Mouse (Mus musculus): ENCODE data around the gene Gja4. TPM values are rescaled to one million over a fixed set of nuclear protein-coding genes. Genes with fewer than 3 reads are reported as not detected.

Gja4 gene
- polyA plus RNA-seq, 1 experiment: not detected

DNA sequence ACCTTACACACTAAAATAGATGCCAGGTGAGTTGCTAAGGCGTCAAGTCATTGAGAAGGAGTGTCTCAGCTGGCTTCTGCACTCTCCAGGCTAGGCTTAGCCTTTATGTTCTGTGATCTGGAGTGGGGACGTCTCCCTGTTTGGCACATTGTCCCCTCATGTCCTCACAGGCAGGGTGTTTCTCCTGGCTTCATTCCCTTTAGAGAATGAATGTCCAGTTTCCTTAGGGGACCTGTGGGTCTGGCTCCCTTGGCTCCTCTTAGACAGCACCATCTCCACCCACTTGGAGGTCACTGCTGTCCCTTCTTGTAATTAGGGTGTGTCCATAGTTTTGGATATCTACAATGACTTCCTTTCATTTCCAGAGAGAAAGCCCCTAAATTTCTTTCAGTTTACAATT, 6.9 kb downstream of the Gja4 start:
- H3K4me1 ChIP-seq (ENCODE audit: control insufficient read depth, insufficient read depth, low read length): no peaks in the 10 kb centered on the region

DNA sequence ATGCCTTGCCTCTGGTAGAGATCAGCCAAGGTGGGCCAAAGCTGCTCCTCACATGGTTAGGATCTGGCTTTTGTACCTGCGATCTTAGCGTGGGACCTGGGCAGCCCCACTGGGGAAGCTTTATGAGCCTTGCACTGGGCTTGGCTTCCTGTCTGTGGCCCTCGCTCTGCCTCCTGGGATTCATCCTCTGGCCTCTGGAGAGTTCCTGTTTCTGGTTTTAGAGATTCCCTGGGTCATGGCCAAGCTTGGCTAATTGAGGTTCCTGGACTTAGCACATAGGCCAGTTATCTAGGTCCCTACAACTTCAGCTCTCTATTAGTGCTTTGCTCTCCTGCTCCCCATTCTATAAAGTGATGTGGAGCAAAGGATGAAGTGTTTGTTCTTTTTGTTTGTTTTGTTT, 10.0 kb downstream of the Gja4 start:
- TF ChIP-seq CTCF (IDR thresholded peaks at IDR 0.05; ENCODE audit: borderline replicate concordance, insufficient read depth, low read length) (no peak), POLR2A (IDR thresholded peaks at IDR 0.05; ENCODE audit: low read depth, low read length) (no peak)
- Histone ChIP-seq H3K27ac (ENCODE audit: insufficient read depth, low read length) (no peak overlapping the region), H3K4me3 (ENCODE audit: insufficient read depth, low read length) (no peak overlapping the region), H3K4me1 (ENCODE audit: control insufficient read depth, insufficient read depth, low read length) (no peaks in the 10 kb centered on the region)

More for the DNA sequence above, 6.9 kb downstream of the Gja4 start:
- Histone ChIP-seq H3K4me3 (ENCODE audit: insufficient read depth, low read length) (no peak overlapping the region), H3K27ac (ENCODE audit: insufficient read depth, low read length) (no peak overlapping the region)
- TF ChIP-seq CTCF (IDR thresholded peaks at IDR 0.05; ENCODE audit: borderline replicate concordance, insufficient read depth, low read length) (no peak), POLR2A (IDR thresholded peaks at IDR 0.05; ENCODE audit: low read depth, low read length) (no peak)

DNA sequence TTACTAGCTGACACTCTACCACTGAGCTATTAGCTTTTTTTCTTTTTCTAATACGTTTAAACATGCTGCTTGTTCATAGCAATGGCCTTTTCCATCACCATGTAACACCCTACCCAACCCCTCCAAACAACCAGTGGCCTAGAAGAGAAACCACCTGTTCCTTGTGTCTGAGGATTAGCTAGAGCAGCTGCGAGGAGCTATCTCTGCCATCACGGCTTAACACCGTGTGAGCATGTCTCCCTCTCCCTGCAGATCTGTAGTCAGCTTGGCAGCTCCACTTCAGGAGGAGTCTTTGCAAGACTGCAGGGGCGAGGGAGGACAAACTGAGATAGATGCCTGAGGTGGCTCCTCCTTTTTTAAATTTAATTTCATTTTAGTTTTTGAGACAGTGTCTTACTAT, 13.3 kb downstream of the Gja4 start:
- TF ChIP-seq POLR2A (IDR thresholded peaks at IDR 0.05; ENCODE audit: low read depth, low read length) (no peak), CTCF (IDR thresholded peaks at IDR 0.05; ENCODE audit: borderline replicate concordance, insufficient read depth, low read length) (no peak)
- Histone ChIP-seq H3K4me1 (ENCODE audit: control insufficient read depth, insufficient read depth, low read length) (no peaks in the 10 kb centered on the region), H3K27ac (ENCODE audit: insufficient read depth, low read length) (no peak overlapping the region), H3K4me3 (ENCODE audit: insufficient read depth, low read length) (no peak overlapping the region)

DNA sequence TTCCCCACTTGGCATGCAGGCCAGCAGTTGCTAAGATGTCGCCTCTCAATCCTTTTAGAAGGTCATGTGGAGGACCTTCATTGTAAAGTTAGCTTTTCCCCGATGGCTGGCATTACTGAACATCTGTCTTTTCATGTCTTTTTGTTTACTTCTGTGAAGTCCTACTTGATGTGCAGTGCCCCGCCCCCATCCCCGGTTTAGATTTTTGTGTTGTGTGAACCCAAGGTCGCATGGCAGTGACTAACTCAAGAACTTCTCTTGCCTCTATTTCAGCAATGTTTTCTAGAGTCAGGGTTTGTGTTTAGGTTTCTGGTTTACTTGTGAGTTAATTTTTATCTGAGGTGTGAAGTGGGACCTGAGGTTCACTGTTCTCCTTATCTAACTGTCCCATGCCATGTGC, 21.2 kb downstream of the Gja4 start:
- H3K4me3 ChIP-seq (ENCODE audit: insufficient read depth, low read length): no peak overlapping the region
- no peak overlapping the region for H3K27ac ChIP-seq (ENCODE audit: insufficient read depth, low read length)
- no peak for TF ChIP-seq POLR2A (IDR thresholded peaks at IDR 0.05; ENCODE audit: low read depth, low read length)
- TF ChIP-seq CTCF (IDR thresholded peaks at IDR 0.05; ENCODE audit: borderline replicate concordance, insufficient read depth, low read length): no peak
- H3K4me1 ChIP-seq (ENCODE audit: control insufficient read depth, insufficient read depth, low read length): no peaks in the 10 kb centered on the region

DNA sequence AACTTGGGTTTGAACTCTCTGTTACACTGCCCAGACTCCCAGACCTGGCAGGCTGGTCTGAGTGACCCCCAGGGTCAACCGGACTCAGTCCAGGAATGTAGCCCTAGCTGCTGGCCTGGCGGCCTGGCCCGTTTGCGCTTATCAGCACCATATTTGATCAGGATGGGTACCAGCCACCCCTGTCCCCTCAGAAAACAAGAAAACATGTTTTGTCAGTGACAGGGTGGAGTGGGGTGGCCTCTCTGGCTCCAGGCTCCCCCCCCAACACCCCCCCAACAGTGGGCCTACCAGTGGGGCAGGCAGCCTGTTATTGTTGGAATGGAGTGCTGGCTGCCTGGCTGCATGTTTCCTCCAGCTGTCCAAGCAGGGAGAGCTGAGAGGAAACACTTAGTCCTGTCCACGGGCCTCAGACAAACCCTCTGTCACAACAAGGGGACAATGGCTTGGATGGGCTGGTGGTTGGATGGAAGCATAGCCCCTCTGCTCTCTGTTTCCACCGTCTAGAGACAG, 24.7 kb downstream of the Gja4 start:
- no peaks in the 10 kb centered on the region for H3K4me1 ChIP-seq (ENCODE audit: control insufficient read depth, insufficient read depth, low read length)
- no peak overlapping the region for H3K4me3 ChIP-seq (ENCODE audit: insufficient read depth, low read length)
- no peak overlapping the region for H3K27ac ChIP-seq (ENCODE audit: insufficient read depth, low read length)
- TF ChIP-seq CTCF (IDR thresholded peaks at IDR 0.05; ENCODE audit: borderline replicate concordance, insufficient read depth, low read length) (no peak), POLR2A (IDR thresholded peaks at IDR 0.05; ENCODE audit: low read depth, low read length) (no peak)

DNA sequence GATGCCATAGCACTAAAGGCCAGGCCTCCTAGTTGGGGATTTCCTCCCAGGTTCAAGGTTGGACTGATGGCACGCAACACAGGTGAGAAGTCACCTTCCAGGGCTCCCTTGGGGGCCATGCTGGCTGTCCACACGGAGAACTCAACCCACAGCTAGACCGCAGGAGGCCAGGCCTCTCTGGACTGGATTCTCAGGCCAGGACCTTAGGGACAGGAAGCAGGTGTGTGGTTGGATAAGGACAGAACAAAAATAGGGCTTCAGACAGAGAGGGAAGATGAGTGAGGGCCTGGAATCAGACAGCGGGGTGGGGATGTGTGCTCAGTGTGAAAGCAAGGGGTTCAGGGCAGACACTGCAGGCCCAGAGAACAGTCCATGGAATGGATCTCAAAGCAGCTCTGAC, 26.9 kb downstream of the Gja4 start:
- no peak overlapping the region for H3K4me3 ChIP-seq (ENCODE audit: insufficient read depth, low read length)
- H3K4me1 ChIP-seq (ENCODE audit: control insufficient read depth, insufficient read depth, low read length): no peaks in the 10 kb centered on the region
- H3K27ac ChIP-seq (ENCODE audit: insufficient read depth, low read length): no peak overlapping the region
- TF ChIP-seq POLR2A (IDR thresholded peaks at IDR 0.05; ENCODE audit: low read depth, low read length) (no peak), CTCF (IDR thresholded peaks at IDR 0.05; ENCODE audit: borderline replicate concordance, insufficient read depth, low read length) (no peak)

DNA sequence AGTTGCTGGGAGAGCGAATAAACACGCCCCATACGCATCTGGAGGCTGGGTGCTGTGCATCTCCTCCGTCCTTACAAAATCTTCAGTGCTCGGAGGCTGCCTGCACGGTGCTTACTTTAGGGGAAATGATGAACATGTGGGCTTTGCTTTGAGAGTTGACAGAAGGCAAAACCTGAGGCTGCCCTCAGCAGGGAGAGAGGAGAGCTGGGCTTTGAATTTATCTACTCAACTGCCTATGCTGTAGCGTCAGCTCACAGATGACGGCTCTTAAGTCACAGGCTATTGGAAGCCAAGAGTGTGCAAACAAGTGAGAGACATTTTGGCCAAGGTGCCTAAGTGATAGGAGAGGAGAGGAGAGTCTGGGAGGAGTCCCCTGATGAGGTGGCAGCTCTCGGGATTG, 34.6 kb downstream of the Gja4 start:
- TF ChIP-seq POLR2A (IDR thresholded peaks at IDR 0.05; ENCODE audit: low read depth, low read length): no peak
- no peak for TF ChIP-seq CTCF (IDR thresholded peaks at IDR 0.05; ENCODE audit: borderline replicate concordance, insufficient read depth, low read length)
- no peak overlapping the region for H3K4me3 ChIP-seq (ENCODE audit: insufficient read depth, low read length)
- no peaks in the 10 kb centered on the region for H3K4me1 ChIP-seq (ENCODE audit: control insufficient read depth, insufficient read depth, low read length)
- no peak overlapping the region for H3K27ac ChIP-seq (ENCODE audit: insufficient read depth, low read length)

DNA sequence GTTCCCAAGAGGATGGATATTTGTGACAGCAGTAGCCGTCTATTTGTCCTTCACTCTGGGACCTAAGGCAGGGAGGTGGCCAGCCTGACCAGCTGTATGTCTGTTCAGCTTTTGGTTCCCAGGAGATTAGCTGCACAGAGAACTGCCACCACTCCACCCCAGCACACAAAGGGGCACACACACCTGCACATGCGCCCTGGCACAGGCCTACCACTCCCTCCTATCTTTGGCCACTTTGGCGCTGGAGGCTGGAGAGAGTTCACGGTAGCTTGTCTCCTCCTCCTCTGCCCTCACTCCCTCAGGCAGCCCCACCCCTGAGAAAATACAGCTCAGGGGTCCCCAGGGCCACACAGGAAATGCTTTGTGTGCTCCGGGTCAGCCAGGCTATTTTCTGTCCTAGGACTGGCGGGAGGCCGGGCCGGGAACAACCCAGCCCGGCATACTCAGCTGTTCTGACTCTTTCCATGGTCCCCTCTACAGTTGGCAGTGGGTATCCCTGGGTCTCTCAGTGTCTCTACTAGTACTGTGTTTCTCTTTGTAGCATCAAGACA, 35.3 kb downstream of the Gja4 start:
- H3K27ac ChIP-seq (ENCODE audit: insufficient read depth, low read length): no peak overlapping the region
- no peaks in the 10 kb centered on the region for H3K4me1 ChIP-seq (ENCODE audit: control insufficient read depth, insufficient read depth, low read length)
- no peak overlapping the region for H3K4me3 ChIP-seq (ENCODE audit: insufficient read depth, low read length)
- TF ChIP-seq POLR2A (IDR thresholded peaks at IDR 0.05; ENCODE audit: low read depth, low read length) (no peak), CTCF (IDR thresholded peaks at IDR 0.05; ENCODE audit: borderline replicate concordance, insufficient read depth, low read length) (no peak)

DNA sequence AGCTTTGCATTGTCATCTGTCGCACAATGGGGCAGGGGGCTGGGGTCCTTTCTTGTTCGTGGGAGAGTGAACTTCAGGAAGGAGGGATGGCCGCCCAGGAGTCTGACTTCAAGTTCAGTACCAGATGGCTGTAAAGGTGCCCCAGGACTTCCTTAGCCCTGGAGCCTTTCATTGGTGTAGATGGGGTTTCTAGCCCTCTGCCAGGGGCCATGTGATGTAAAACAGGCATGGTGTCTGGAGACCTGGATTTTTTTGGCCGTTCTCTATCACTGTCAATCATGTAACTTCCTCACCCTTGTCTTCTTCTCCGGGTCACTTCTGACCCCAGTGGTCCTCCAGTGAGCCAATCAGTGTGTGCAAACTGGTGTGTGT, 49.7 kb downstream of the Gja4 start:
- no peak overlapping the region for H3K27ac ChIP-seq (ENCODE audit: insufficient read depth, low read length)
- H3K4me3 ChIP-seq (ENCODE audit: insufficient read depth, low read length): no peak overlapping the region
- TF ChIP-seq CTCF (IDR thresholded peaks at IDR 0.05; ENCODE audit: borderline replicate concordance, insufficient read depth, low read length) (no peak), POLR2A (IDR thresholded peaks at IDR 0.05; ENCODE audit: low read depth, low read length) (no peak)
- no peaks in the 10 kb centered on the region for H3K4me1 ChIP-seq (ENCODE audit: control insufficient read depth, insufficient read depth, low read length)

DNA sequence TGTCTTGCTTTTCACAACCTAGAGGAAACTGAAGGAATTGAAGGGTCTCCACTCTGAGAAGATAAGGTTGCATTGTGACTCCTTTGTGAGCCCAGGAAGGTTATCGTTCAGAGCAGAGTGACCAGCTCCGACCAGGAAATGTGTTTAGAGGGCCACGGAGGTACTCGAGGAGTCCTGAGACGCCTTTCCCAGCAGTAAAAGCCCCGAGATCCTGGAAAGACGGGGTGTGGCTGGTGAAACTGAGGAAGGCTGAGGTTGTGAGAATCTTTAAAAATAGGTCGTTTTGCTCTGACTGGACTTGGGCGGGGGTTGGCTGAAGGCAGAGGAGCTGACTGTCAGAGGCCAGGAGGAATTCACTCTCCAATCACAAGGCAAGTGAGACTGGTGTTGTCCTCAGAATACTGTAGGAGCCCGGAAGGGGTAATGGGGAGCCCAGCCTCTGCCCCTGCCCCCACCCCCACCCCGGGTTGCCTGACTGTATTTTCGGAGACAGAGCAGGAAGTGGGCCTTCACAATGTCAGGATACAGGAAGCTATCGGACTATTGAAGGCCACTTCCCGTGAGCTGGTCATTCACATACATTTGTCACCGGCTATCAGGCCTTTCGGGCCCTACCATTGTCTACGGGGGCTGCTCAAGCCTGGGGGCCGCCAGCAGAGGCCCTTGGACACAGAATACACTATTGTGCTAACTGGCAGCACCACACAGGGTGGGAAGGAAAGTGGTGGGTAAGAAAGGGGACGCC, 50.2 kb downstream of the Gja4 start:
- no peaks in the 10 kb centered on the region for H3K4me1 ChIP-seq (ENCODE audit: control insufficient read depth, insufficient read depth, low read length)
- TF ChIP-seq CTCF (IDR thresholded peaks at IDR 0.05; ENCODE audit: borderline replicate concordance, insufficient read depth, low read length) (no peak), POLR2A (IDR thresholded peaks at IDR 0.05; ENCODE audit: low read depth, low read length) (no peak)
- H3K4me3 ChIP-seq (ENCODE audit: insufficient read depth, low read length): no peak overlapping the region
- no peak overlapping the region for H3K27ac ChIP-seq (ENCODE audit: insufficient read depth, low read length)

Data from embryonic fibroblast, embryonic 13.5 days (primary cell).